Mouse (Mus musculus): ENCODE measurements around the gene Haspin.

Haspin gene

GRCm38 (mm10) chr11:73090283-73090682 is 47.8 kb downstream of the Haspin start, which contains the start of gene Itgae:
Itgae (plus strand) TSS chr11:73090583.
- no peak for DNase-seq (ENCODE audit: low spot score in 2 of 2)

GRCm38 (mm10) chr11:73087700-73088480 is 50.2 kb downstream of the Haspin start:
- DNase-seq (ENCODE audit: low spot score in 2 of 2) = no peak

Measured in right cerebral cortex, adult 2 months (tissue).